Mouse (Mus musculus) neutrophil, adult 5-6 weeks (primary cell): ENCODE data around the gene B3gnt4. TPM values are rescaled to one million over a fixed set of nuclear protein-coding genes. Genes with fewer than 3 reads are reported as not detected.
"Not testable (repeated sequence)": the region's sequence is repeated elsewhere in the genome, so short reads cannot be mapped to it uniquely, and the experiment has no call there.

ENCODE experiments used
- ATAC-seq: fragments of 151-379, 151-347 bp; 2 replicates; pipeline ENCODE4 v1.8.0; 2017; ENCODE audit warnings: mild to moderate bottlenecking, moderate TSS enrichment; ENCODE audit not compliant: insufficient number of reproducible peaks, poor library complexity, low FRiP score, severe bottlenecking; ENCODE audit errors: extremely low read depth
- total RNA-seq: library from RNA; stranded (forward); fragments of 200-1000 nt; gene quantifications from 2 replicates; pipeline ENCODE4 v1.2.3, GENCODE M21; 2017

Gene B3gnt4
- total RNA-seq = not detected in 2 replicates

GRCm38 (mm10) chr5:123510160-123510559 lies at the start of gene B3gnt4:
Gene B3gnt4 (plus strand): TSS chr5:123510460.
- no peak for ATAC-seq

- no peak for ATAC-seq
Observed at GRCm38 (mm10) chr5:123461420-123461819, 48.8 kb upstream of the B3gnt4 start.

GRCm38 (mm10) chr5:123464638-123465037 lies 45.6 kb upstream of the B3gnt4 start:
- ATAC-seq = no peak

- ATAC-seq = 0 out of 2 replicates have a peak, but pooled peaks have one; percentile 13
Observed at GRCm38 (mm10) chr5:123470784-123471400, 39.4 kb upstream of the B3gnt4 start.

GRCm38 (mm10) chr5:123473817-123474216 lies 36.4 kb upstream of the B3gnt4 start:
- ATAC-seq = no peak

- no peak for ATAC-seq
Observed at GRCm38 (mm10) chr5:123487659-123488395, 22.4 kb upstream of the B3gnt4 start.

- no peak for ATAC-seq
Observed at GRCm38 (mm10) chr5:123489112-123489785, 21.0 kb upstream of the B3gnt4 start, which contains the start of the genes Lrrc43 and Il31. Gene Lrrc43 (plus strand): TSS chr5:123489305. Gene Il31 (minus strand): TSS chr5:123489489.

GRCm38 (mm10) chr5:123489935-123490334 lies 20.3 kb upstream of the B3gnt4 start:
- ATAC-seq = no peak

GRCm38 (mm10) chr5:123499717-123500116 lies 10.5 kb upstream of the B3gnt4 start:
- ATAC-seq = peak; percentile 52; the same call in 1 of the 2 replicates

- no peak for ATAC-seq
Observed at GRCm38 (mm10) chr5:123501973-123502372, 8.3 kb upstream of the B3gnt4 start.

- ATAC-seq = peak; percentile 49
Observed at GRCm38 (mm10) chr5:123507936-123508723, 2.1 kb upstream of the B3gnt4 start.

GRCm38 (mm10) chr5:123508921-123509320 lies 1.3 kb upstream of the B3gnt4 start:
- no peak for ATAC-seq

- not testable (repeated sequence) for ATAC-seq
Observed at GRCm38 (mm10) chr5:123511426-123511825, 1.2 kb downstream of the B3gnt4 start.

- no peak for ATAC-seq
Observed at GRCm38 (mm10) chr5:123512102-123512501, 1.8 kb downstream of the B3gnt4 start.

- ATAC-seq = no peak
Observed at GRCm38 (mm10) chr5:123514871-123515270, 4.6 kb downstream of the B3gnt4 start.

- no peak for ATAC-seq
Observed at GRCm38 (mm10) chr5:123520666-123521065, 10.4 kb downstream of the B3gnt4 start.

GRCm38 (mm10) chr5:123521621-123522020 lies 11.4 kb downstream of the B3gnt4 start:
- no peak for ATAC-seq

- no peak for ATAC-seq
Observed at GRCm38 (mm10) chr5:123522166-123522565, 11.9 kb downstream of the B3gnt4 start.
